Mouse (Mus musculus) thymus, adult 18-20 months (tissue): ENCODE measurements around the gene Nsg2.

Experiments
- DNase-seq, 2 experiments: peaks; one replicate each; pipeline ENCODE4 v3.0.0; 2022; ENCODE audit warnings: mixed read lengths in 2 of 2

Gene Nsg2

GRCm38 (mm10) chr11:32087779-32088442 is 87.6 kb downstream of the Nsg2 start:
- DNase-seq = no peak

- DNase-seq = no peak
Measured at GRCm38 (mm10) chr11:32095793-32096192, 95.5 kb downstream of the Nsg2 start.

- no peak for DNase-seq
Measured at GRCm38 (mm10) chr11:32096346-32096745, 96.1 kb downstream of the Nsg2 start.

GRCm38 (mm10) chr11:32101059-32101632 is 100.9 kb downstream of the Nsg2 start:
- DNase-seq = no peak

GRCm38 (mm10) chr11:32102976-32103375 is 102.7 kb downstream of the Nsg2 start:
- no peak for DNase-seq

- no peak for DNase-seq
Measured at GRCm38 (mm10) chr11:32104406-32105116, 104.3 kb downstream of the Nsg2 start.

- peak; percentile 60 to 67 for DNase-seq
Measured at GRCm38 (mm10) chr11:32105750-32106646, 105.7 kb downstream of the Nsg2 start.

- no peak for DNase-seq
Measured at GRCm38 (mm10) chr11:32106647-32106985, 106.4 kb downstream of the Nsg2 start.

GRCm38 (mm10) chr11:32108441-32108840 is 108.2 kb downstream of the Nsg2 start:
- DNase-seq = no peak
